Mouse (Mus musculus): ENCODE results near the gene Adamtsl2. TPM values are rescaled to one million over a fixed set of nuclear protein-coding genes. Genes with fewer than 3 reads are reported as not detected.

Adamtsl2 gene
- polyA plus RNA-seq, 1 experiment from 2014 or later: 10.6 TPM

DNA sequence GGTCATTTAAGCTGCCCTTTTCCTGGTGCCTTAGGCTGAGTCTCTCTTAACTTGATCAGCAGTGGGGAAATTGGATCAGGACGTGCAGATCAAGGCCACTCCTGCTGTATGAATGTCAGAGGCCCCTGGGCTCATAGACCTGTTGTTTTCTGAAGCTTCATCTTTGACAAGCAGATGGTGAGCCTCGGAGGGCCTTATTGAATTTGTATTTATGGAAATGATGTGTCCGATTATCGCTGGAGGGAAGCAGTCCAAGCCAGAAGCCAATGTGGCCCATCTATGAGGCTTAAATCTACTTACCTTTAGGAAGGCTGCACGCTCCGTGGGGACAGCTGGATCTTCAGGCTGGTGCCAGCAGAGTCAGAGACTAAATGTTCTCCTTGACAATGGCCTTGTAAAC is 77.4 kb downstream of the Adamtsl2 start:
- 34% methylated on average over 6 of the region's 6 CpGs for WGBS
- no peak overlapping the region for H3K4me2 ChIP-seq (ENCODE audit: low read length)
- no peak overlapping the region for H3K27ac ChIP-seq (ENCODE audit: low read length)
- no peaks in the 10 kb centered on the region for H3K36me3 ChIP-seq (ENCODE audit: control insufficient read depth, insufficient read depth, low read length)
- H3K9ac ChIP-seq (ENCODE audit: low read depth, low read length): no peak overlapping the region
- ATAC-seq: no peak
- H3K4me1 ChIP-seq (ENCODE audit: control insufficient read depth, insufficient read depth, low read length): 0 out of 2 replicates have a peak, but pooled peaks cover 4% of the 10 kb centered on the region
- no peaks in the 10 kb centered on the region for H3K27me3 ChIP-seq (ENCODE audit: control insufficient read depth, insufficient read depth, low read depth, low read length)
- H3K4me3 ChIP-seq (ENCODE audit: low read depth, low read length): no peak overlapping the region
- no peaks in the 10 kb centered on the region for H3K9me3 ChIP-seq (replicated peaks; ENCODE audit: control insufficient read depth, low read length, poor library complexity, severe bottlenecking)

Other genes with a start within 250 kb of the Adamtsl2 start
- not detected in 2 replicates for gene Abo, start 214.4 kb upstream of the Adamtsl2 start, polyA plus RNA-seq (2015; fragmentation: Nextera tagmentation; extraction: Ambion mirVana)
- 30.7 and 32.6 TPM in 2 replicates for gene Surf6, start 176.5 kb upstream of the Adamtsl2 start, polyA plus RNA-seq (2015; fragmentation: Nextera tagmentation; extraction: Ambion mirVana)
- 134 and 137 TPM in 2 replicates for gene Med22, start 168.7 kb upstream of the Adamtsl2 start, polyA plus RNA-seq (2015; fragmentation: Nextera tagmentation; extraction: Ambion mirVana)
- gene Rpl7a, start 168.6 kb upstream of the Adamtsl2 start, polyA plus RNA-seq (2015; fragmentation: Nextera tagmentation; extraction: Ambion mirVana): 376 and 399 TPM in 2 replicates
- gene Surf2, start 163.0 kb upstream of the Adamtsl2 start, polyA plus RNA-seq (2015; fragmentation: Nextera tagmentation; extraction: Ambion mirVana): 58.6 and 59.2 TPM in 2 replicates
- gene Surf1, start 162.8 kb upstream of the Adamtsl2 start, polyA plus RNA-seq (2015; fragmentation: Nextera tagmentation; extraction: Ambion mirVana): 90.1 and 97.5 TPM in 2 replicates
- gene Surf4, start 145.5 kb upstream of the Adamtsl2 start, polyA plus RNA-seq (2015; fragmentation: Nextera tagmentation; extraction: Ambion mirVana): 99.9 and 103 TPM in 2 replicates
- 0.38 and 0.41 TPM in 2 replicates for gene Stkld1, start 145.3 kb upstream of the Adamtsl2 start, polyA plus RNA-seq (2015; fragmentation: Nextera tagmentation; extraction: Ambion mirVana)
- gene Rexo4, start 115.0 kb upstream of the Adamtsl2 start, polyA plus RNA-seq (2015; fragmentation: Nextera tagmentation; extraction: Ambion mirVana): 35.8 and 36.4 TPM in 2 replicates
- gene Adamts13, start 106.0 kb upstream of the Adamtsl2 start, polyA plus RNA-seq (2015; fragmentation: Nextera tagmentation; extraction: Ambion mirVana): not detected in 2 replicates
- 103 and 116 TPM in 2 replicates for gene Cacfd1, start 69.5 kb upstream of the Adamtsl2 start, polyA plus RNA-seq (2015; fragmentation: Nextera tagmentation; extraction: Ambion mirVana)
- gene Slc2a6, start 51.4 kb upstream of the Adamtsl2 start, polyA plus RNA-seq (2015; fragmentation: Nextera tagmentation; extraction: Ambion mirVana): 9.8 and 12.8 TPM in 2 replicates
- gene Mymk, start 7.2 kb upstream of the Adamtsl2 start, polyA plus RNA-seq (2015; fragmentation: Nextera tagmentation; extraction: Ambion mirVana): 0.24 TPM in 1 of 2 replicates, not detected in the other
- 5.0 and 8.1 TPM in 2 replicates for gene Fam163b, start 63.1 kb downstream of the Adamtsl2 start, polyA plus RNA-seq (2015; fragmentation: Nextera tagmentation; extraction: Ambion mirVana)
- gene Dbh, start 85.9 kb downstream of the Adamtsl2 start, polyA plus RNA-seq (2015; fragmentation: Nextera tagmentation; extraction: Ambion mirVana): 0.36 and 0.88 TPM in 2 replicates
- gene Sardh, start 169.0 kb downstream of the Adamtsl2 start, polyA plus RNA-seq (2015; fragmentation: Nextera tagmentation; extraction: Ambion mirVana): 4.8 and 5.1 TPM in 2 replicates

Data from midbrain, embryonic 16.5 days (tissue).